Mouse (Mus musculus): ENCODE results near the gene Tmub2. TPM values are rescaled to one million over a fixed set of nuclear protein-coding genes. Genes with fewer than 3 reads are reported as not detected.

Gene Tmub2
- total RNA-seq, 2 experiments from 2014 or later, result 25.2 to 26.7 TPM

Other genes with a start within 250 kb of the Tmub2 start
- gene Cd300lg, start 243.4 kb upstream of the Tmub2 start, total RNA-seq (2021), result 10 to 100 TPM; 68.3 to 69.5 TPM
- 1 to 10 TPM; 2.1 to 3.1 TPM for gene Mpp2, start 196.4 kb upstream of the Tmub2 start, total RNA-seq (2021)
- not detected for gene Ppy, start 183.6 kb upstream of the Tmub2 start, total RNA-seq (2021)
- gene Pyy, start 177.1 kb upstream of the Tmub2 start, total RNA-seq (2021), result not detected
- not detected for gene Nags, start 139.4 kb upstream of the Tmub2 start, total RNA-seq (2021)
- gene Tmem101, start 128.5 kb upstream of the Tmub2 start, total RNA-seq (2021), result 10 to 100 TPM; 13.0 to 13.7 TPM
- gene Lsm12, start 99.6 kb upstream of the Tmub2 start, total RNA-seq (2021), result 10 to 100 TPM; 44.7 to 52.6 TPM
- gene G6pc3, start 95.3 kb upstream of the Tmub2 start, total RNA-seq (2021), result 10 to 100 TPM; 45.1 to 47.3 TPM
- 100 to 1,000 TPM; 141 to 143 TPM for gene Hdac5, start 54.8 kb upstream of the Tmub2 start, total RNA-seq (2021)
- under 1 TPM; 0.14 to 0.25 TPM for gene BC030867, start 36.0 kb upstream of the Tmub2 start, total RNA-seq (2021)
- gene Asb16, start 16.2 kb upstream of the Tmub2 start, total RNA-seq (2021), result 1 to 10 TPM in 1 of 2 experiments, under 1 TPM in 1; 0.73 to 1.1 TPM
- gene Atxn7l3, start 11.7 kb downstream of the Tmub2 start, total RNA-seq (2021), result 10 to 100 TPM; 22.9 to 24.2 TPM
- 10 to 100 TPM; 57.2 to 60.4 TPM for gene Ubtf, start 34.8 kb downstream of the Tmub2 start, total RNA-seq (2021)
- 1 to 10 TPM; 2.1 to 7.8 TPM for gene Slc4a1, start 81.3 kb downstream of the Tmub2 start, total RNA-seq (2021)
- under 1 TPM in 1 of 2 experiments, not detected in 1; 0.19 TPM for gene Rundc3a, start 108.5 kb downstream of the Tmub2 start, total RNA-seq (2021)
- gene Slc25a39, start 123.0 kb downstream of the Tmub2 start, total RNA-seq (2021), result 100 to 1,000 TPM; 174 to 183 TPM
- gene Grn, start 145.4 kb downstream of the Tmub2 start, total RNA-seq (2021), result 100 to 1,000 TPM; 113 to 122 TPM
- gene Fam171a2, start 162.8 kb downstream of the Tmub2 start, total RNA-seq (2021), result 1 to 10 TPM; 4.3 to 5.2 TPM
- 1 to 10 TPM; 3.1 to 3.8 TPM for gene Itga2b, start 185.2 kb downstream of the Tmub2 start, total RNA-seq (2021)

Measured in heart, postnatal 36 days (tissue).